Mouse (Mus musculus): ENCODE data around the gene Top3a. TPM values are rescaled to one million over a fixed set of nuclear protein-coding genes. Genes with fewer than 3 reads are reported as not detected.
"Not testable (repeated sequence)": the region's sequence is repeated elsewhere in the genome, so short reads cannot be mapped to it uniquely, and the experiment has no call there.

Gene Top3a
- 10 to 100 TPM in 1 of 2 experiments, 1 to 10 TPM in 1; 9.8 to 10.6 TPM for polyA plus RNA-seq (2017; shearing (Covaris generic))

GRCm38 (mm10) chr11:60776829-60777740 is at the start of gene Top3a, which contains the start of gene Smcr8:
Gene Top3a (minus strand): TSS chr11:60777365.
Gene Smcr8 (plus strand): TSS chr11:60777524.
- peak; percentile 93 for ATAC-seq

- no peak for ATAC-seq
Observed at GRCm38 (mm10) chr11:60826700-60827099, 49.5 kb upstream of the Top3a start.

DNA sequence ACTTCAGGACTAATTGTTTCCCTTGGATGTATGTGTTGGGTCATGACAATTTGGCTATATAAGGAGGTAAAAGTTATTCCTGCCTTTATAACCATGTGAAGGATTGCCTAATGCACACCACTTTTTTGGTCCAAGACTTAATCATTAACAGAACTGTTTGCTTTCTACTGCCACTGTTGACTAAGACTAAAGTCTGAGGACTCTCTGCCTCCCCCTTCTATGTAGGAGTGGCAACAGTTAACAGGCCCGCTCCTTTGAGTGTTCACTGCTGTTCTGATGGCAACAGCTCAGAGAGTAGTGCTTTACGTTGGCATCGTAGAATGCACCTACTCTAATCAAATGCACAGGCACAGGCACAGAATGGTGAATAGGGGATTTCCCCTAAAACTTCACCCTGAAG is 48.0 kb upstream of the Top3a start:
- ATAC-seq = no peak

GRCm38 (mm10) chr11:60823771-60824170 is 46.6 kb upstream of the Top3a start:
- ATAC-seq = no peak

DNA sequence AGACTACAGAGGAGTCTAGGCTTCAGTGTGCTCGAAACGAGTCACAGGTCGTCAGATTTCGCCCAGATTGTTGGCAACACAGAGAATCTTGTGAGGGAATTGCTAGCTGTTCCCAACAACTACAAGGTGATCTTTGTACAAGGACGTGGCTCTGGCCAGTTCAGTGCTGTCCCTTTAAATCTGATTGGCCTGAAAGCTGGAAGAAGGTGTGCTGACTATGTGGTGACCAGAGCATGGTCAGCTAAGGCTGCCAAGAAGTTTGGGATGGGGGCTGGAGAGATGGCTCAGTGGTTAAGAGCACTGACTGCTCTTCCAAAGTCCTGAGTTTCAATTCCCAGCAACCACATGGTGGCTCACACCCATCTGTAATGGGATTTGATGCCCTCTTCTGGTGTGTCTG is 39.2 kb upstream of the Top3a start:
- ATAC-seq = no peak

DNA sequence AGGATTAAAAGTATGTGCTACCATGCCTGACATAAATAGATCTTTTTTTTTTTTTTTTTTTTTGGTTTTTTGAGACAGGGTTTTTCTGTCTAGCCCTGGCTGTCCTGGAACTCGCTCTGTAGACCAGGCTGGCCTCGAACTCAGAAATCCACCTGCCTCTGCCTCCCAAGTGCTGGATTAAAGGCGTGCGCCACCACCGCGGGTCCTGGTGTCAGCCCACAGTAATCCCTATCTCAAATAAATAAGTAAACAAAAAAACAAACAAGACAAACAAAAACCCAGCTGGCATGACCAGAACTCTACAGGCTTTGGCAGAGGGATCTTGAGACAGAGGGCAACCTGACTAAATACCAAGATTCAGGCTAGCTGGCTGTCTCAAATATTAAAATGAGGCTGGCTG is 34.5 kb upstream of the Top3a start, which contains the start of gene Shmt1:
Gene Shmt1, minus strand, starts transcription at position 101 of the 400 bp plus-strand sequence.
- ATAC-seq = not testable (repeated sequence)

DNA sequence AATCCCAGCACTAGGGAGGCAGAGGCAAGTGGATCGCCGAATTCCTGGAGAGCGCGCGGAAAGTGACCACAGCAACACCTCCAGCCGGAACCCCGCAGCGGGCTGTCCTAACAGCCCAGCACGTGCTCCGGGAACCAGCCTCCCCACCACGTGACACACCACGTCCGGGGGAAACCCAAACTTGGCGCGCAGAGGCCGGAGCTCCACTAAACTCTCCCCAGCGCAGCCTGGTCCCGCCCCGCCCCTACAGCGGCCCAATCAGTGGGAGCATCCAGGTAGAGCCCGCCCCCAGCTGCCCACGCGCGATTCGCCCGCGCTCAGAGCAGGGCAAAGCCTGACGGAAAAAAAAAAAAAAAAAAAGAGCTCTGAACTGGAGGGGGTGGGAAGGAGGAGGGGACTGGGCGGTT is 33.9 kb upstream of the Top3a start:
- peak; percentile 98 for ATAC-seq

GRCm38 (mm10) chr11:60810046-60810965 is 33.1 kb upstream of the Top3a start:
- ATAC-seq = no peak

- no peak for ATAC-seq
Observed at GRCm38 (mm10) chr11:60809546-60809945, 32.4 kb upstream of the Top3a start.

DNA sequence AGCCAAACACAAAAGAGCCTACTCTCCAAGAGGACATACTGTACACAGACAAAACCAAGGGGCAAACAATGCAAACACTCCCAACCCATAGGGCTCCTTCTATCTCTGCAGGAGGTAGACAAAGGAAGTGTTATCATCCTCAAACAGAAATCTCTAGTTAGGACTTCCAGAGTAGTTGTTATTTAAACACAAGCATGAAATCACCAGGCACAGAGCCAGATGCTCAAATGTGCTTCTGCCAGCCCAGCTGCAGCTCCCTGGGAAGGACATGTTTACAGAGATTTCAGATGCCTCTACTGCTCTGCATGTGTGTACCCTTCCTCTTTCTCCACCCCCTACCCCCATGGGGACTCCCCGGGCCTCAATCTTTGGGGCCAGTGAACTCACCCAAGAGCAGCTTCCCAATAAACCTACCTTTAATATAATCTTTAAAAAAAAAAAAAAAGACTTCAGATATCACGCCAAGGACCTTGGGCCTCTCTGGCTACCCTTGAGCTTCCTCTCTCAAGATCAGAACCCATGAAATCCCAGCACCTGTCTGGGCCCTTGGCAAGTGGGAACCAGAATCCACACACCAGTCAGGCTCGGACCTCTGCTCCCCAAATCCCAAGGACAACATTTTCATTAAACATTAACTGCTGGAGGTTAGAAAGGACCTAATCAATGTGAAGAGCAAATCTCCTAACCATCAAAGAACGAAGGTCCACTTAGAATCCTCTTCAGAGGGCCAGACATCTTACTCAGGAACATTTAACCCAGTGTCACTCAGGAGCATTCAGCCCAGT is 31.3 kb upstream of the Top3a start:
- no peak for ATAC-seq

DNA sequence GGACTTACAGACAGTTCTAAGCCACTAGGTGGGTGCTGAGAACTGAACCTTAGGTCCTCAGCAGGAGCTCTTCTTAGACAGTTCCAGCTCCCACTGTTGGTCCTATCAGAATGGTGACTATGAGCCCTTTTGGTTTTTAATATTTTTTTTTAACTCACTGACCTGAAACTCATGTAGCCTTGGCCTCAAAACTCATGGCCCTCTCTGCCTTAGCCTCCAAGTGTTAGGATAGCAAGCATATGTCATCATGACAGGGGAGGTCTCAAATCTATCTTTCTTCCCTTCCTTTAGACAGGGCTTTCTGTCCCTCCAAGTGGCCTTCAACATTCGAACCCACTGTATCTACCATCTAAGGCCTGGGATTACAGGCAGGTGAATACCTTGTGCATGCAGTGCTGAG is 23.7 kb upstream of the Top3a start:
- no peak for ATAC-seq

- no peak for ATAC-seq
Observed at GRCm38 (mm10) chr11:60799977-60800376, 22.8 kb upstream of the Top3a start.

DNA sequence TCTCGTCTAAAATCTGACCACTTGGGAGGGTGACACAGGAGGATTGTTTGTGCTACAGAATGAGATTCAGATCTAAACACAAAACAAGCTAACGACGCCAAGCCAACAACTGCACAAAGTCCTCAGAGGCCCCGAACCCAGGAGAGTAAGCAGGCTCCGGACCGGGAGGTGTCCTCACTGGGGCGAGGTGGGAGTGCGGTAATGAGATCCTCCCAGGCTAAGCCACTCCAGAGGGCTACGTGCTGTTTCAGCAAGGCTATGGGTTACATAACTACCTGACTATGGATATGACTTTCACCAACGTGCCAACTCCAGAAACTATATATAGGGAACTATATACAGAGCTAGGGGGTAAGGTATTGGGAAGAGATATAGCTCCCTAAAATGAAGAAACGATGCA is 19.2 kb upstream of the Top3a start:
- no peak for ATAC-seq

GRCm38 (mm10) chr11:60790472-60790871 is 13.3 kb upstream of the Top3a start:
- ATAC-seq = no peak

GRCm38 (mm10) chr11:60787595-60787994 is 10.4 kb upstream of the Top3a start:
- ATAC-seq = no peak

- ATAC-seq = no peak
Observed at GRCm38 (mm10) chr11:60784179-60784922, 7.2 kb upstream of the Top3a start.

GRCm38 (mm10) chr11:60779673-60780189 is 2.6 kb upstream of the Top3a start:
- ATAC-seq = no peak

DNA sequence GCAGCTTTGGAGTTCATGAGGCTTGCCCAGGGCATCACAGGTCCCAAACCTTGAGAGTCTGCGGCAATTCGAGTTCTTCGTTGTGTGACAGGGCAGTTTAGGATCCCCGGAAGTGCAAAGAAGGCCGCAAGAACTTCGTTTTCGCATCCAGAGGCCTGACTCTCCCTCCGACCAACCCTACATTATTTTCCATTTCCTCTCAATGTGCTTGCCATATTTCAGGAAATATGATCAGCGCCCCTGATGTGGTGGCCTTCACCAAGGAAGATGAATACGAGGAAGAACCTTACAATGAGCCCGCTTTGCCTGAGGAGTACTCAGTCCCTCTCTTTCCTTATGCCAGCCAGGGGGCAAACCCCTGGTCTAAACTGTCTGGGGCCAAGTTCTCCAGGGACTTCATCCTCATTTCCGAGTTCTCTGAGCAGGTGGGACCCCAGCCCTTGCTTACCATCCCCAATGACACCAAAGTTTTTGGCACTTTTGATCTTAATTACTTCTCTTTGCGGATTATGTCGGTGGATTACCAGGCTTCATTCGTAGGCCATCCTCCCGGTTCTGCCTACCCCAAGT is 721 bp upstream of the Top3a start:
- no peak for ATAC-seq

DNA sequence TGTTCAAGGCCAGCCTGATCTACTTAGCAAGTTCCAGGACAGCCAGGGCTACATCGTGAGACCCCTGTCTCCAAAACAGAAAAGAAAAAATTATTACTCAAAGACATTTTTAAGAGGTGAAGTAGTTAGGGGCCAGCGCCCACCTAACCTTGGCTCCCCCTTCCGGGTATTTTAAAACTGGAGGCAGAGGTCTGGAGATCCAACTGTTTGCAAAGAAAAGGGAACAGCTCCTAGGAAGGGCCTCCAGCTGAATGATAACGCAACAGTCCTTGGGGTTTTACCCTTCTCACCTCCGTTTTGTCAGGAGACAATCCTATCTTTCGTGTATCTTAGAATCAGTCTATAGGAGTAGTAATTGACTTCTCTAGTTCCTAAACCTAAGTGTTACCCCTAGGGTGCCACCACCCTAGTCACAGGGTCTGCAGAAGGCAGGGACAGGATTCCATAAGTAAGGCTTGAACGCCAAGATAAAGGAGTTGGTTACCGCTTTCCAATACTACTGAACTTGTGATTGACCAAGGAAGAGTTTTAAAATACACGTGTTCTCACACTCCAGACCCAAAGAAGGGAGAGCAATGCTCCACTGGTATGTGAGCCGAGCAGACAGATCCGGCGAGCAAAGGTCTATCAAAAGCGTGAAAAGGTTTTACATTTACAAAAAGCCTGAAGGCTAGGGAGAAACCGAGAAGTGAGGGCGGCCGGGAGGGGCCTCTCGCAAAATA is 897 bp downstream of the Top3a start:
- ATAC-seq = no peak

DNA sequence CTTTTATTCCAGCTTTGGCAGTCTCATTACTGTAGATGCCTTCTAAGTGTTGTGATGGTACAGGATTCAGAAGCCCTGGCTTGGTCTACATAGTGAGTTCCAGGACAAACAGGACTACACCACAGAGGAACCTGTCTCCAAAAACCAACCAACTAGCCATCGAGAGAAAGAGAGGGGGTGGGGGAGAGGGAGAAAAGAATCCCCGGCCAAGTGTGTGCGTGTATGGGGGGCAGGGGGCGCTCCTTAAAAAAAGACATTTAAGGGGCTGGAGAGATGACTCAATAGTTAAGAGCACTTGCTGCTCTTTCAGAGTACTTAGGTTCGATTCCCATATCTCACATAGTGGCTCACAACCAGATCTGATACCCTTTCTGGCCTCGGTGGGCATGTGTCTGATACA is 1.6 kb downstream of the Top3a start:
- ATAC-seq = no peak
